Mouse (Mus musculus) midbrain, postnatal 0 days (tissue): Measurements from ENCODE around the gene Nrxn2. TPM values are rescaled to one million over a fixed set of nuclear protein-coding genes. Genes with fewer than 3 reads are reported as not detected.
A peak's percentile ranks its signal among the peaks of the same experiment; 100 is the strongest.

Experiments used
- ATAC-seq: fragments of 200-750 bp; cut with Nextera tagmentation; 2 replicates; pipeline ENCODE4 v1.8.0; 2017; ENCODE audit warnings: moderate number of reproducible peaks, mild to moderate bottlenecking, moderate TSS enrichment, moderate library complexity; ENCODE audit not compliant: low FRiP score
- DNase-seq: peaks from one replicate; pipeline ENCODE4 v3.0.0-alpha.2; 2015; ENCODE audit warnings: low spot score
- H3K27ac ChIP-seq: fragments of 300-500 bp; sonication (generic); 2 replicates; pipeline ENCODE4 v1.5.1; 2014; ENCODE audit warnings: low read depth, mild to moderate bottlenecking, low read length, mixed read lengths
- H3K27me3 ChIP-seq: fragments of 300-500 bp; sonication (generic); 2 replicates; pipeline ENCODE4 v1.6.1; 2014; ENCODE audit warnings: low read length, control low read depth, mixed read lengths; ENCODE audit not compliant: insufficient read depth
- H3K36me3 ChIP-seq: fragments of 300-500 bp; sonication (generic); 2 replicates; pipeline ENCODE4 v1.6.1; 2014; ENCODE audit warnings: low read length, control low read depth, mixed read lengths; ENCODE audit not compliant: insufficient read depth
- H3K4me1 ChIP-seq: fragments of 300-500 bp; sonication (generic); 2 replicates; pipeline ENCODE4 v1.6.1; 2014; ENCODE audit warnings: mild to moderate bottlenecking, control low read depth, antibody characterized with exemption, low read length, mixed read lengths; ENCODE audit not compliant: insufficient read depth
- H3K4me2 ChIP-seq: fragments of 300-500 bp; sonication (generic); 2 replicates; pipeline ENCODE4 v1.6.1; 2014; ENCODE audit warnings: low read depth, mild to moderate bottlenecking, low read length, mixed read lengths; ENCODE audit not compliant: poor library complexity, severe bottlenecking
- H3K4me3 ChIP-seq: fragments of 300-500 bp; sonication (generic); 2 replicates; pipeline ENCODE4 v1.5.1; 2014; ENCODE audit warnings: low read depth, mild to moderate bottlenecking, low read length, moderate library complexity
- H3K9ac ChIP-seq: fragments of 300-500 bp; sonication (generic); replicated peaks from 2 replicates; pipeline ENCODE4 v1.6.1; 2014; ENCODE audit warnings: mild to moderate bottlenecking, low read length, moderate library complexity, mixed read lengths; ENCODE audit not compliant: poor library complexity, severe bottlenecking
- H3K9me3 ChIP-seq: fragments of 300-500 bp; sonication (generic); 2 replicates; pipeline ENCODE4 v1.6.1; 2016; ENCODE audit warnings: low read length, control low read depth
- CTCF ChIP-seq: IDR thresholded peaks from 2 replicates; pipeline ENCODE4 v1.5.1; 2016; ENCODE audit warnings: antibody characterized with exemption, mild to moderate bottlenecking
- WGBS: fragments of 180-500 bp; shearing (Covaris S2); extraction: QIAGEN DNeasy Blood & Tissue Kit; methylation state at CpG from one replicate; pipeline ENCODE4 v1.1.7; 2014; 5-methylcytosine and 5-hydroxymethylcytosine counted together
- polyA plus RNA-seq: library from polyadenylated mRNA; unstranded; fragments of >200 nt; fragmentation: Nextera tagmentation; extraction: Ambion mirVana; gene quantifications from 2 replicates; pipeline ENCODE4 v1.2.1, GENCODE M21; 2015
- total RNA-seq: library from RNA; depleted of rRNA; stranded (reverse); fragments of >200 nt; gene quantifications from 2 replicates; pipeline ENCODE4 v1.2.3, GENCODE M21; 2014

Gene Nrxn2
- total and polyA plus RNA-seq, 2 experiments from 2014 or later = 75.7 to 382 TPM

DNA sequence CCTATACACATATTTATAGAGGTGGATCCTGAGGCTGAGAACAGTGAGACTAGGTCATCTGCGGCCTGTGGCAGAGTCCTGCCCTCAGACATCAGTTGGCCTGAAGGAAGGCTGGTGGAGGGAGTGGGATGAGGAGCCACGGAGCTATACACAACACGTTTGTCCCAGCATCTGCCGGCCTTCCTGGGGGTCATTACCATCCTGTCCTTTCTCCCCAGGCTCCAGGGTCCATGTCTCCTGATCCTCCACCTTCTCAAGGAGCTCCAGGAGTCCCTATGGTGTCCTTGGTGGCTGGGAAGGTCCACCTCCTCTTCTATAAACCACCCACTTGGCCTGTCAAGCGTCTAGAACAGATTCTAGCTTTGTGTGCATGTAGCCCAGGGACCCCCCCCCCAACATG lies 129.3 kb downstream of the Nrxn2 start:
- WGBS = 87% methylated on average over 5 of the region's 5 CpGs
- no peak overlapping the region for H3K4me2 ChIP-seq

DNA sequence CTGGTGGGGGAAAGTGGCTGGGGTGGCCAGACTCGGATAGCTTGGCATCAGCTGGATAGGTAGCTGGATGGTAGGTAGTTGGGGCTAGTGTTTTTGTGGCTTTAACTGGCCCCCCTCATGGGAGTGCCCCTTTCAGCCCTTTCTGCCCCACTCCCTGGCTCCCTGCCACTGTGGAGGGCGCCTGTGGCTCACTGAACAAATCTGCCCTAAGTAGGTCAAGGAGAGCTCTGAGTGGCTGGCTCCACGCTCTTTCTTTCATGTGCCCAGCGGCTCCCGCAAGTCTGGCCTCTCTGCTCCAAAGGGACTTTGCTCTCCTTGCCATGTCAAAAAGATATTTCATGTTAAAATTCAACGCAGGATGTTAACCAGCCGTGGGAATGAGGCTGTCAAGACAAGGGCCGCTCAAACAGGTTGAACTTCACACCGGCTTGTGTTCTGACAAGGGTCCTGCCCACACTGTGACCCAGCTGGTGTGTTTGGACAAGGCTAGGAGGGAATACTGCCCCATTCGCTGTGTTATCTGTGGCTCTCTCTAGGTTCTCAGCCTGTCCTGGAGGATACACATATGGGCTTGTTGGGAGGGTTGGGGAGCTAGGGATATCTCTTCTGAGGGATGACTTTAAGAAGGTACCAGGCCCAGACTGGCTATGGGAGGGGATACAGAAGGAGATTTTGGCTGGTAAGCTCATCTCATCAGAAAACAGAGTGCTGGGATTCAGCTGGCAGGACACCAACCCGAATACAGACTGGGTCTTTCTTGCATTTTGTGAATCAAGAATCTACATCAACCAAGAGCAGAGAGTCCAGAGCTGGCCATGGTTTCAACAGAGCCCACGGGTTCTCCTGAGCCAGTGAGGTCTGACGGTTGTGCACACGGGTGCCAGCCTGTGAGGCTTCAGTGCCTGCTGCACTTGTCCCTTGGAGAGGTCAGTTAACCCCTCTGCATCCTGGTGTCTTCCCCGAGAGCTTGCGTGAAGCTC lies 130.2 kb downstream of the Nrxn2 start:
- ATAC-seq = peak; percentile 50; the same call in 1 of the 2 replicates
- no peak overlapping the region for H3K4me2 ChIP-seq
- H3K4me1 ChIP-seq = no peaks in the 10 kb centered on the region
- no peak overlapping the region for H3K4me3 ChIP-seq
- WGBS = 57% methylated on average over 16 of the region's 16 CpGs
- H3K27me3 ChIP-seq = no peaks in the 10 kb centered on the region
- no peaks in the 10 kb centered on the region for H3K36me3 ChIP-seq
- no peaks in the 10 kb centered on the region for H3K9me3 ChIP-seq
- TF ChIP-seq CTCF = no peak
- DNase-seq = peak; percentile 71
- H3K9ac ChIP-seq = no peak overlapping the region
- peak overlapping the region; percentile 60 for H3K27ac ChIP-seq

More for the DNA sequence above, 129.3 kb downstream of the Nrxn2 start:
- TF ChIP-seq CTCF = no peak
- no peaks in the 10 kb centered on the region for H3K9me3 ChIP-seq
- no peak for DNase-seq
- ATAC-seq = no peak
- H3K36me3 ChIP-seq = no peaks in the 10 kb centered on the region
- no peak overlapping the region for H3K4me3 ChIP-seq
- no peak overlapping the region for H3K9ac ChIP-seq
- no peak overlapping the region for H3K27ac ChIP-seq
- H3K4me1 ChIP-seq = no peaks in the 10 kb centered on the region
- H3K27me3 ChIP-seq = no peaks in the 10 kb centered on the region

DNA sequence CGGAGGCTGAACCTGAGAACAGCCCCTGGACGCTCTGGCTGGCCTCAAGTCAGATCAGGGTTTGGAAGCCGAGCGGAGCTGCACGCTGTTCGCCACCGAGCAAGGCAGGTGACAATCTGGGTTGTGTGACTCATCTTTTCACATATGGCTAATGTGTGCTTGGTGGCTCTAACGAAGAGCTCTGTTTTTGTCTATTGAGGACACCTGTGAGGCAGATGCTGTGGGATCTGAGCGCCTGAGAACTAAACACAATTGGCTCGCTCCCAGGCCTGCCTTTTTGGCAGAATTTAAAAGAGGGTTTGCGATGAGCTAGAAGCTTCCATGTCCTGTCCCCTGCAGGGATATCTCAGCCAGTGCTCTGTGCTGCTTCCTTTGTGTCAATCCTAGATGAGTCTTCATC lies 131.0 kb downstream of the Nrxn2 start:
- 63% methylated on average over 11 of the region's 11 CpGs for WGBS
- Histone ChIP-seq H3K4me2 (no peak overlapping the region), H3K4me3 (no peak overlapping the region), H3K4me1 (no peaks in the 10 kb centered on the region), H3K9me3 (no peaks in the 10 kb centered on the region), H3K27me3 (no peaks in the 10 kb centered on the region), H3K36me3 (no peaks in the 10 kb centered on the region), H3K27ac (0 out of 2 replicates have a peak overlapping the region, but pooled peaks have one; percentile 26), H3K9ac (no peak overlapping the region)
- ATAC-seq = no peak
- TF ChIP-seq CTCF = no peak
- peak; percentile 53 for DNase-seq

DNA sequence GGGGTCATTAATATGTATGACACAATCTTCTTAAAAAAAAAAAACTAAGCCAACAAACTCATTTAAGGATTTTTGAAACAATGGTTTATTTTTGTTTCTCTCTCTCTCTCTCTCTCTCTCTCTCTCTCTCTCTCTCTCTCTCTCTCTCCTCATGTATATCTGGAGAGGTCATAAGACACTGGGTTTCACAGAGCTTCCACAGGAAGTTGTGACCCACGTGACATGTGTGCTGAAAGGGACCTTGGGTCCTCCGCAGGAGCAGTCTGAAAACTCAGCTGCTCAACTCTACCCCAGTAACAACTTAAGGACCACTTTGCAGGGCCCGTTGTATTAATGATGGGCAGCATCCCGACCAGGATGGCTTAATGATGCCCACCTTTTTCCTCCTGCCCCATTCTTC lies 132.7 kb downstream of the Nrxn2 start:
- Histone ChIP-seq H3K4me2 (no peak overlapping the region), H3K36me3 (no peaks in the 10 kb centered on the region), H3K4me3 (no peak overlapping the region), H3K4me1 (no peaks in the 10 kb centered on the region), H3K27ac (no peak overlapping the region), H3K27me3 (no peaks in the 10 kb centered on the region), H3K9ac (no peak overlapping the region), H3K9me3 (no peaks in the 10 kb centered on the region)
- DNase-seq = no peak
- no peak for TF ChIP-seq CTCF
- ATAC-seq = no peak
- 69% methylated on average over 4 of the region's 4 CpGs for WGBS

DNA sequence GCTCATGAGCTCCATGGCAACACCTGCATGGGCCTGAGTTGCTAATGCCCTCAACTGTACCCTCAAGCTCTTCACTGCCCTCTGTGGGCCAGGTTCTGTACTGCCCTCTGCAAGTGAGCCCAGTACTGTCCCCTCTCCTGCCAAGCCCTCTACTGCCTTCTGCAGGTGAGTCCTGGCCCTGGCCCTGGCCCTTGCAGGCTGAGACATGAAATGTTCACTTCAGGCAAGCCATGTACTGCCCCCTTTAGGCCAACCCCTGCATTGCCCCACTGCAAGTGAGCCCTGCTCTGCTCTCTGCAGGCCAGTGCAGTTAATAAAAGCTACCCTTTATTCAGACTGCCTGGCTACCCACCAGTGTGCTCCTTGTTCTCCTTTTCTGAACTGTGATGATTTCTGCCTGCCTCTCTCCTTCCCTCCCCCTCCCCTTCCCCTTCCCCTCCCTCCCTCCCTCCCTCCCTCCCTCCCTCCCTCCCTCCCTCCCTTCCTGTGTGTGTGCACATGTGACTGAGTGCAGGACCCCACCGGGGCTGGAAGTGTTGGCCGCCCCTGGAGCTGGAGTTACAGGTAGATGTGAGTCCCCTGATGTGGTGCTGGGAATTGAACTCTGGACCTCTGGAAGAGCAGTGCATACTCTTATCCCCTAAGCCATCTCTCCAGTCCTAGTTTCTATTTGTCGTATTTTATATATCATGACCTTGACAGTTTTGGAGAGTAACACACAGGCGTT lies 133.9 kb downstream of the Nrxn2 start:
- peak; percentile 72 for TF ChIP-seq CTCF
- Histone ChIP-seq H3K9me3 (no peaks in the 10 kb centered on the region), H3K4me1 (no peaks in the 10 kb centered on the region), H3K4me3 (no peak overlapping the region), H3K4me2 (no peak overlapping the region), H3K27ac (no peak overlapping the region), H3K27me3 (no peaks in the 10 kb centered on the region), H3K36me3 (no peaks in the 10 kb centered on the region), H3K9ac (no peak overlapping the region)
- WGBS = 85% methylated on average over 4 of the region's 4 CpGs
- no peak for ATAC-seq
- peak; percentile 49 for DNase-seq

DNA sequence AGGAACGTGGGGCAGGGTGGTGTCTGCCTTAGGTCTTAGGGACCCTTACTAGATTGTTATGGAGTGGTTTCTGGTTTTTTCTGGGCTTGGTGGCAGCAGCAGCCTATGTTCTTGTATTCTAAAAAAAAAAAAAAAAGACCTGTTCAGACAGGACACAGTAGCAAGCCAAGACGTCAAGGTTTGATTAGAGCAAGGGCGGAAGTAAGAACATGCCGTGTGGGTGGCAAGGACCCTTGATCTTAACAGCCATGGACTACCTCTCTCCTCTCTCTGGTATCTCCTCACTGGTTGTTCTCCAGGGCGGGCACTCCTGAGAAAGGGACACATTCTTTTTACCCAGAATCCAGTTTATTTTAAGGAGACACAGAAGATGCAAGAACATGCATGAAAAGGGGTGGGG lies 134.6 kb downstream of the Nrxn2 start:
- ATAC-seq (no peak), DNase-seq (no peak)
- Histone ChIP-seq H3K4me2 (no peak overlapping the region), H3K36me3 (no peaks in the 10 kb centered on the region), H3K27ac (no peak overlapping the region), H3K9ac (no peak overlapping the region), H3K4me3 (no peak overlapping the region), H3K9me3 (no peaks in the 10 kb centered on the region), H3K27me3 (no peaks in the 10 kb centered on the region), H3K4me1 (no peaks in the 10 kb centered on the region)
- WGBS = 78% methylated on average over 5 of the region's 5 CpGs
- TF ChIP-seq CTCF = no peak
